Mouse (Mus musculus): ENCODE data around the gene BC017158.

GRCm38 (mm10) chr7:128248081-128249042 is 49.6 kb downstream of the BC017158 start:
- no peak for TF ChIP-seq EP300 (IDR thresholded peaks at IDR 0.05; ENCODE audit: insufficient read depth, low read depth, low read length)
- TF ChIP-seq POLR2A (IDR thresholded peaks at IDR 0.05; ENCODE audit: insufficient read depth, low read depth, low read length), result no peak

Measured in heart, adult 2 months (tissue).